Mouse (Mus musculus) liver, postnatal 0 days (tissue): ENCODE results near the gene Glyr1. TPM values are rescaled to one million over a fixed set of nuclear protein-coding genes. Genes with fewer than 3 reads are reported as not detected.

Experiments used
- ATAC-seq: fragments of 200-750 bp; cut with Nextera tagmentation; 2 replicates; pipeline ENCODE4 v1.8.0; 2017; ENCODE audit warnings: mild to moderate bottlenecking, moderate library complexity
- DNase-seq: peaks from one replicate; pipeline ENCODE4 v3.0.0-alpha.2; 2016
- H3K27ac ChIP-seq: fragments of 300-500 bp; sonication (generic); 2 replicates; pipeline ENCODE4 v1.5.1; 2014; ENCODE audit warnings: antibody characterized with exemption, moderate library complexity, mild to moderate bottlenecking, low read depth
- H3K27me3 ChIP-seq: fragments of 300-500 bp; sonication (generic); 2 replicates; pipeline ENCODE4 v1.6.1; 2014; ENCODE audit warnings: low read length, control low read depth, mixed read lengths; ENCODE audit not compliant: insufficient read depth
- H3K36me3 ChIP-seq: fragments of 300-500 bp; sonication (generic); replicated peaks from 2 replicates; pipeline ENCODE4 v1.6.1; 2014; ENCODE audit warnings: mild to moderate bottlenecking, control low read depth, low read length, moderate library complexity, mixed read lengths; ENCODE audit not compliant: insufficient read depth
- H3K4me1 ChIP-seq: fragments of 300-500 bp; sonication (generic); 2 replicates; pipeline ENCODE4 v1.6.1; 2014; ENCODE audit warnings: antibody characterized with exemption, mild to moderate bottlenecking, control low read depth; ENCODE audit not compliant: insufficient read depth
- H3K4me2 ChIP-seq: fragments of 300-500 bp; sonication (generic); 2 replicates; pipeline ENCODE4 v1.6.1; 2014; ENCODE audit warnings: low read depth, mild to moderate bottlenecking, low read length, moderate library complexity, mixed read lengths
- H3K4me3 ChIP-seq: fragments of 300-500 bp; sonication (generic); 2 replicates; pipeline ENCODE4 v1.5.1; 2014; ENCODE audit warnings: low read depth, low read length
- H3K9ac ChIP-seq: fragments of 300-500 bp; sonication (generic); replicated peaks from 2 replicates; pipeline ENCODE4 v1.6.1; 2014; ENCODE audit warnings: mild to moderate bottlenecking, moderate library complexity
- H3K9me3 ChIP-seq: fragments of 300-500 bp; sonication (generic); 2 replicates; pipeline ENCODE4 v1.6.1; 2016; ENCODE audit warnings: mild to moderate bottlenecking, control low read depth, low read length, mixed read lengths
- CTCF ChIP-seq: sonication (generic); IDR thresholded peaks from 2 replicates; pipeline ENCODE4 v1.5.1; 2016; ENCODE audit warnings: antibody characterized with exemption, low read depth
- EP300 ChIP-seq: IDR thresholded peaks from 2 replicates; pipeline ENCODE4 v1.6.1; 2016; ENCODE audit warnings: antibody characterized with exemption, low read depth, mild to moderate bottlenecking
- WGBS: fragments of 180-500 bp; shearing (Covaris S2); extraction: QIAGEN DNeasy Blood & Tissue Kit; methylation state at CpG from one replicate; pipeline ENCODE4 v1.1.7; 2014; ENCODE audit not compliant: insufficient replicate concordance; 5-methylcytosine and 5-hydroxymethylcytosine counted together
- polyA plus RNA-seq: library from polyadenylated mRNA; unstranded; fragments of >200 nt; fragmentation: Nextera tagmentation; extraction: Ambion mirVana; gene quantifications from 2 replicates; pipeline ENCODE4 v1.2.1, GENCODE M21; 2015

Glyr1 gene
- polyA plus RNA-seq, 1 experiment from 2014 or later = 35.7 TPM

DNA sequence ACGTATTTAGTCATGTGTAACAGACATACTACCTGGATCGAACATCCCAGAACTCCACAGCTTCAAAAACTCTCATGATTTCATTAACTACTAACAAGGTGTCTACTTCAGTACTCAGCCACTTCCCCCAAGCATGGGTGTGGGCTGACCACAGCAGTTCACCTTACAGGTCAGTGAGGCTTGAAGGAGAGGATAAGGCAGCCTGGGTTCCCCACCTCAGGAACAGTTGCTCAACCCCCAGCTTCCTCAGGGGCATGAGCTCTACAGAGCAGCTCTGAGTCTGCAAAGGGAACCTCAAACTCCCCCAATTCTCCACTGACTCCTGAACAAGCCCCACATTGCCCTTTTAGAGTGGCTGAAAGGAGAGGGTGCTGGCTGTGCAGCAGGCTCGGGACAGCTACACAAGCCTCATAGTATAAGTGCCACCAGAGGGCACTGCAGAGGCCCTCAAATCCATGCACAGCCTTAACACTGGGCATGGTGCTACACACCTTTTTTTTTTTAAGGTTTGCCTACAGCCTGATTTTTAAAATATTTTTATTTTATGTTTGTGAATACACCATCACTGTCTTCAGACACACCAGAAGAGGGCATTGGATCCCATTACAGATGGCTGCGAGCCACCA is 69.8 kb downstream of the Glyr1 start:
- Histone ChIP-seq H3K9me3 (no peaks in the 10 kb centered on the region), H3K4me1 (peaks cover 2% of the 10 kb centered on the region; the same call in 1 of the 2 replicates), H3K4me3 (no peak overlapping the region), H3K9ac (no peak overlapping the region), H3K36me3 (no peaks in the 10 kb centered on the region), H3K27ac (no peak overlapping the region), H3K4me2 (no peak overlapping the region), H3K27me3 (no peaks in the 10 kb centered on the region)
- 60% methylated on average over 4 of the region's 4 CpGs for WGBS
- DNase-seq = peak; percentile 53
- TF ChIP-seq CTCF (peak; percentile 74), EP300 (no peak)
- peak; percentile 73 for ATAC-seq

DNA sequence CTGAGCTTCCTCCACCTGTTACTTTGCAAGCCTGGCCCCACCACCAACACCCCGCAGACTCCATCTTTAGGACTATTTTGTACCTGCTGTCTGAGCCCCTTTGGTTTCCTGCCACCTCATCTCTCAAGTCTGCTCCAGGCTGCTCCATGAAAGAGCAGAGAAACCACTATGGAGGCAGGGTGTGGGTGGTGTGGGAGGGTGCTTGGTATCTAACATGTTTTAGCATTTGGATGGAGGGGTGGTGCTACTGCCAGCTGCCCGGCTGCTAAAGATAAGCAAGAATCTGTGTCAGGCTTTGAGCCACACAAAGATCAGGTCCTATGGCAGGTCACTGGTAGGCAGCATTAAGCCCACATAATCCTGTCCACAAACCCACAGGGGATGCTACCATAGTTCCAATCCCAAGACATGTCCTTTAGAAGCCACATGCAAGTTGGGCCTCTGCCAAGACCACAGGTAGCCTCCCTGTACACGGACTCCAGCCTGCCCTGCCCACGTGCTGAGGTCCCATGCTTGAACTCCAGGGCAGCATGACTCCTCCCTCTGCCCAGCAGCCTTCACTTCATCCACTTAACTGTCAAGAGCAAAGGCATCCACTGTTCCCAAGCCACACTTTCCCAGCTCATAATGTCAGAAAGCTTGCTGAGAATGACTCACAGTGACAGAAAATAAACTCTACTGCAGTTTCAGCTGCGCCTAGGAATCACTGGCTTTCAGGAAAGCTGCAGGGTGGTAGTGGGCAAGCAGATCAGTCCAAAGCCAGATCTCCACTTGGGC is 71.2 kb downstream of the Glyr1 start:
- H3K4me1 ChIP-seq = peaks cover 2% of the 10 kb centered on the region; the same call in 1 of the 2 replicates
- no peak overlapping the region for H3K9ac ChIP-seq
- H3K9me3 ChIP-seq = no peaks in the 10 kb centered on the region
- no peak overlapping the region for H3K4me3 ChIP-seq
- no peaks in the 10 kb centered on the region for H3K36me3 ChIP-seq
- DNase-seq (peak; percentile 39), ATAC-seq (peak; percentile 50)
- H3K4me2 ChIP-seq = no peak overlapping the region
- no peaks in the 10 kb centered on the region for H3K27me3 ChIP-seq
- 50% methylated on average over 5 of the region's 5 CpGs for WGBS
- TF ChIP-seq CTCF (no peak), EP300 (no peak)
- H3K27ac ChIP-seq = no peak overlapping the region

DNA sequence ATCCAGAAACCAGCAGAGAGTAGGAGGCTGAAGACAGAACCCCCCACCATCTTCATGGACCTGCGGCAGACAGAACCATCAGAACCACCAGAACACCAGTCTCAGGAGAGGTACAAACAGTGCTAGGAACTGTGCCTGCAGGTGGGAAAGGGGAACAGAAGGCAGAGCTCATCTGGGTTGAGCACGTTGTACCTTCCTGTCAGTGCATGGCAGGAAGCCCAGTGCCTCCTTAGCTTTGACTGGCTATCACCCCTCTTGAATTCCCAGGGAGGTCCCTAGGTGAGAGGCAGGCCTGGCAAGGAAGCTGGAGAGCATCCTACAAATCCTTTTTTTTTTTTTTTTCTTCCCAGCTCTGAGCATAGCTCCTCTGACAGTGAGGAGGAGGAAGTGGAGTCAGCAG is 73.5 kb downstream of the Glyr1 start:
- 66% methylated on average over 2 of the region's 2 CpGs for WGBS
- no peak overlapping the region for H3K4me2 ChIP-seq
- peaks cover 2% of the 10 kb centered on the region; the same call in 1 of the 2 replicates for H3K4me1 ChIP-seq
- H3K36me3 ChIP-seq = no peaks in the 10 kb centered on the region
- ATAC-seq (no peak), DNase-seq (no peak)
- H3K27ac ChIP-seq = no peak overlapping the region
- TF ChIP-seq CTCF (no peak), EP300 (no peak)
- no peak overlapping the region for H3K4me3 ChIP-seq
- no peak overlapping the region for H3K9ac ChIP-seq
- H3K27me3 ChIP-seq = no peaks in the 10 kb centered on the region
- no peaks in the 10 kb centered on the region for H3K9me3 ChIP-seq

DNA sequence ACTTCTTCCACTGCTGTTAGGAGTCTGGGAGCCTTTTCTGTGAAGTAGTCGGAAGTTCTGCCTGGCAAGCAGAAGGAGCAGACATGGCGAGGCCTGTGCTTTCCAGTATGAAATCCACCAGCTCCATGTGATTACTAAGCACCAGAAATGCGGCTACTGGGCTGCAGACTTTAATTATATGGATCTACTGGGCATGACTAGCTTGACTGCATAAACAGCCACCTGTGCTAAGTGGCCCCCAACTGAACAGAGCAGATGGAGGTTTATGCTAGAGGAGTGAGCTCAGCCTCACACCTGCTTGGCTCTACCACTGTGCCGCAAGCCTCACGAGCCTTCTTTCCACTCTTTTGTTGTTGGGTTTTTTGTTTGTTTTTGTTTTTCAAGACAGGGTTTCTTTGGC is 75.1 kb downstream of the Glyr1 start:
- Histone ChIP-seq H3K4me3 (no peak overlapping the region), H3K4me1 (peaks cover 2% of the 10 kb centered on the region; the same call in 1 of the 2 replicates), H3K9me3 (no peaks in the 10 kb centered on the region), H3K36me3 (no peaks in the 10 kb centered on the region), H3K4me2 (no peak overlapping the region), H3K9ac (no peak overlapping the region), H3K27me3 (no peaks in the 10 kb centered on the region), H3K27ac (no peak overlapping the region)
- DNase-seq (no peak), ATAC-seq (no peak)
- TF ChIP-seq CTCF = no peak
- TF ChIP-seq EP300 = no peak
- WGBS = 91% methylated on average over 5 of the region's 5 CpGs

DNA sequence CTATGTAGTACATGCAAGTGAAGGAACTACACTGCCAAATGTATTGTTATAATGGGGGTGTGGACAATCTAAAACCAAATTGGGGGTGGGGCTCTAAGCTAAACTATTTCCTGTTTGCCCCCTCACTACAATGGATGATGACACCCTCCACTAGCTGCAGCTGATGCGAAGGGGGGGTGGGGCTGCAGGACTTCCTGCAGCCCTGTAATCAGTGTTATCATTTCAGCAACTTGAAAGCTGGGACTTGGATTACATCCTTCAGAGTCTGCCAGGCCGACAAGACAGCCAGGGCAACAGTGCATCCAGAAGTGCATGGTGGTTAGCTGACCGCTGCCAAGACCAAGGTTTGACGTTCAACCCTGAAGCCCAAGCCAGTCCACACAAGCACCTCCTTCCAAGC is 78.0 kb downstream of the Glyr1 start:
- no peak for DNase-seq

DNA sequence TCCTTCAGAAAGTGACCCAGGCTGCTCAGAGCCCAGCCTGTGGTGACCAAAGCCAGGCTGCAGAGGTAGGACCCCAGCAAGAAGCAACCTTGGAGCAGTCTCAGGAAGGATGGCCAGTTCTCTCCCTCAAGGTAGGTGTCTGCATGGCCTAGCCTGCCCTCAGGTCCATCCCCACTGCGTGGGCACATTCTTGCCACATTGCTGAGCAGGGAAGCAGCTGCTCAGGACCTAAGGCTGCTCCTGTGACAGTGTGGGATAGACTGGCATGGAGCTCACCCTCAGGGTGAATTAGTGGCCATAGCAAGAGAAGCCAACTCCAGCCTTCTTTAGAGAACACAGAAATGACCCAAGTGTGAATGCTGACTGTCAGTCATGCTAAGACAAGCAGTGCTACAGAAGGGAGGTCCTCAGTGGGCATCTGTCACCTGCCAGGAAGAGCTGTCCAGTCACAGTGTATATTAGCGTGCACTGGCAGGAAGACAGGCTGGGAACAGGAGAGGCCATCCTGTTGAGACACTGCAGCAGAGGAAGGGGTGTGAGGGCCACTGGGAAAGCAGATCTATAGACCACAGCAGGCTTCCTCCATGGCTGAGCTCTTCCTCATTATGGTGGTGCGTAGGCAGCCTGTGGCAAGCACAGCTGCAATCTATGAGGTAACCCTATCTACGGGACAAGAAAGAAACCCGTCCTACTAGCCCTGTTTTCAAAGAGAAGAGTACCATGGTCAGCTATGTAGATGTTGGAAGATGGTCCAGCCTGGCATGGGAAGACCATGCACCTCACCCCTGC is 80.4 kb downstream of the Glyr1 start:
- ATAC-seq (peak; percentile 39), DNase-seq (peak; percentile 47)
- Histone ChIP-seq H3K9ac (no peak overlapping the region), H3K27me3 (no peaks in the 10 kb centered on the region), H3K4me2 (0 out of 2 replicates have a peak overlapping the region, but pooled peaks have one; percentile 2), H3K27ac (peak overlapping the region; percentile 68), H3K9me3 (no peaks in the 10 kb centered on the region), H3K4me3 (no peak overlapping the region), H3K4me1 (peaks cover 6% of the 10 kb centered on the region; the same call in 1 of the 2 replicates), H3K36me3 (no peaks in the 10 kb centered on the region)
- no peak for TF ChIP-seq CTCF
- no peak for TF ChIP-seq EP300
- WGBS = 43% methylated on average over 5 of the region's 5 CpGs

More for the DNA sequence above, 78.0 kb downstream of the Glyr1 start:
- ATAC-seq = peak; percentile 25; the same call in 1 of the 2 replicates
- no peaks in the 10 kb centered on the region; the same call in 1 of the 2 replicates for H3K4me1 ChIP-seq
- WGBS = 51% methylated on average over 4 of the region's 4 CpGs
- H3K4me3 ChIP-seq = no peak overlapping the region
- TF ChIP-seq EP300 = no peak
- no peaks in the 10 kb centered on the region for H3K36me3 ChIP-seq
- H3K9me3 ChIP-seq = no peaks in the 10 kb centered on the region
- H3K4me2 ChIP-seq = no peak overlapping the region
- no peak overlapping the region for H3K27ac ChIP-seq
- H3K9ac ChIP-seq = 0 out of 2 replicates have a peak overlapping the region, but pooled peaks have one; percentile 19
- no peaks in the 10 kb centered on the region for H3K27me3 ChIP-seq
